23 mouse cellular contexts compared by ENCODE assay signal in genomic region chr10:86783561-86783960, GRCm38 (mm10). TPM values are rescaled to one million over a fixed set of nuclear protein-coding genes. Genes with fewer than 3 reads are reported as not detected.
"Had no signal": no experiment of that assay in that cellular context is flagged by ENCODE, and none has a peak within 500 bp of the region (broad histone marks: within the 10 kb centered on the region; RNA-seq: fewer than 3 reads in every experiment).

No protein-coding gene starts in this region.

- H3K36me3 ChIP-seq: limb, embryonic 12.5 days; limb, embryonic 15.5 days; lung, embryonic 15.5 days; midbrain, embryonic 12.5 days; neural tube, embryonic 13.5 days had no signal

- H3K4me2 ChIP-seq: limb, embryonic 12.5 days; limb, embryonic 15.5 days; lung, embryonic 15.5 days; midbrain, embryonic 12.5 days; neural tube, embryonic 13.5 days had no signal

- H3K9me3 ChIP-seq: limb, embryonic 12.5 days; limb, embryonic 15.5 days; lung, embryonic 15.5 days; midbrain, embryonic 12.5 days; neural tube, embryonic 13.5 days had no signal

- H3K4me3 ChIP-seq: limb, embryonic 12.5 days; limb, embryonic 15.5 days; lung, embryonic 15.5 days; midbrain, embryonic 12.5 days; neural tube, embryonic 13.5 days had no signal

- H3K27ac ChIP-seq: kidney, postnatal 0 days; limb, embryonic 12.5 days; limb, embryonic 15.5 days; liver, embryonic 14.5 days; lung, embryonic 15.5 days; macrophage; midbrain, embryonic 12.5 days; neural tube, embryonic 13.5 days had no signal

- H3K27me3 ChIP-seq: lung, embryonic 15.5 days had no signal

- ATAC-seq: intestine, postnatal 0 days had no signal

- DNase-seq: kidney, adult 2 months; kidney, postnatal 25 days; left cerebral cortex, postnatal 4 days; lung, postnatal 10 days; right cerebral cortex, adult 18-20 months; right cerebral cortex, postnatal 14 days; right cerebral cortex, postnatal 4 days; thymus, postnatal 25 days had no signal

- H3K9ac ChIP-seq: limb, embryonic 12.5 days; limb, embryonic 15.5 days; liver, embryonic 14.5 days; lung, embryonic 15.5 days; midbrain, embryonic 12.5 days; neural tube, embryonic 13.5 days had no signal

RNA-seq across cellular contexts. Expression of gene Gm49358, which starts 19.8 kb away (rescaled TPM):
- total RNA-seq: megakaryocyte, adult 5-6 weeks; midbrain, postnatal 0 days had no signal
- polyA plus RNA-seq: intestine, embryonic 14.5 days; intestine, postnatal 0 days; kidney, adult 2 months; kidney, postnatal 0 days; large intestine, adult 2 months; limb, embryonic 12.5 days; limb, embryonic 15.5 days; liver, embryonic 14.5 days; lung, embryonic 15.5 days; midbrain, embryonic 12.5 days; midbrain, postnatal 0 days; neural tube, embryonic 13.5 days; stomach, embryonic 14.5 days; thymus, postnatal 0 days had no signal
